Mouse (Mus musculus) lung, postnatal 10 days (tissue): ENCODE data around the gene Cdon.
A peak's percentile ranks its signal among the peaks of the same experiment; 100 is the strongest.

Experiments
- DNase-seq: peaks from one replicate; pipeline ENCODE4 v3.0.0; 2021

The Cdon gene

DNA sequence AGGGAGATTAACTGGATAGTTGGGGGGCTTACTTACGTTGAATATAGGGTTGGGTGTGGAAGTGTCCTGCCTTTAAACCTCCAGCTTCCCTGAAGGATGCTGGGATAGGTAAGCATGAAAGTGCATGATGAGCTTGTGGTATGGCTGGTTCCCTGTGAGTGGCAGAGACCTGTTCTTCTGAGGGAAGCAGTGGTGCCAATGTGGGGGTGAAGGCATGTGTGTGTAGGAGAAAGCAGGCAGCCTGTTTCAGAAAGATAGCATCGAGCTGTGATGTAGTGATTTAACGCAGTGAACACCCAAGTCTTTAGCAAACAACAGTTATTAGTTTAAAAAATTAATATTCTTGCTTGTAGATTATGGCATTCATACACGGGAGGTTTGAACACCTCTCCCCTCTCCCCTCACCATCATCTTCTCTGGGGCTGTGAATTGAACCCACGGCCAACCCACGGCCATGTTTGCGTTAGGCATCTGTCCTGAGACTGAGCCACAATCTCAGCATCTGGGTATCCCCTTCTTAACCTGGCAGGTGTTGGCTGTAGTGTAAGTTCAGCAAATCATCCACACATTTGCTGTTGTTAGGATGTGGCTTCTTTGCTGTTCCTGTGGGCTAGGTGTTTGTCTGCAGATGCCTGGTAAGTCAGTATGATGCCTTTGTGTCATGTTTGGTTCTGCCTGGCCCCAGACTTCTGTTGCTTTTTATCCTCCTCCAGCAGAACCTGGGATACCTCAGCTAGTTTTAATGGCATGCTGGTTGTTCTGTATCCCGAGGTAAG, 17.5 kb downstream of the Cdon start:
- no peak for DNase-seq

GRCm38 (mm10) chr9:35439062-35439442, 18.1 kb downstream of the Cdon start:
- DNase-seq, result no peak

DNA sequence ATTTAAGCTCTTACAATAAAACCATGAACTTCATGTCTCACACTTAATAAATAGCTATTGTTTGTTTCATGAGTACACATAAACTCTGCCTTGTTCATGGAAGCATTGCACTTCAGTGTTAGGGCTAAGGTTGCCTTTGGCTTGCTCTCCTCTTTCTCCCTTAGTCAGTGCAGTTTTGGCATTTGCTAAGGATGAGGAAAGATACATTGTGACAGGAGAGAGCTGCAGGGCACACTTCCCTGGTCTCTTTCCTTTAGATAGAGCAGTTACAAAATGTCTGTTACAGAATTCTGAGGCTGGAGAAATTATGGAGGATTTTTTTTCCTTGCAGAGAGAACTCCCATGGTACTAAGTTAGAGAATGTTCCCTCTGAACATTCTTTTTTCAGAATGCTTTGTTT, 18.8 kb downstream of the Cdon start:
- DNase-seq, result no peak

- no peak for DNase-seq
Measured at GRCm38 (mm10) chr9:35442476-35442875, 21.5 kb downstream of the Cdon start.

DNA sequence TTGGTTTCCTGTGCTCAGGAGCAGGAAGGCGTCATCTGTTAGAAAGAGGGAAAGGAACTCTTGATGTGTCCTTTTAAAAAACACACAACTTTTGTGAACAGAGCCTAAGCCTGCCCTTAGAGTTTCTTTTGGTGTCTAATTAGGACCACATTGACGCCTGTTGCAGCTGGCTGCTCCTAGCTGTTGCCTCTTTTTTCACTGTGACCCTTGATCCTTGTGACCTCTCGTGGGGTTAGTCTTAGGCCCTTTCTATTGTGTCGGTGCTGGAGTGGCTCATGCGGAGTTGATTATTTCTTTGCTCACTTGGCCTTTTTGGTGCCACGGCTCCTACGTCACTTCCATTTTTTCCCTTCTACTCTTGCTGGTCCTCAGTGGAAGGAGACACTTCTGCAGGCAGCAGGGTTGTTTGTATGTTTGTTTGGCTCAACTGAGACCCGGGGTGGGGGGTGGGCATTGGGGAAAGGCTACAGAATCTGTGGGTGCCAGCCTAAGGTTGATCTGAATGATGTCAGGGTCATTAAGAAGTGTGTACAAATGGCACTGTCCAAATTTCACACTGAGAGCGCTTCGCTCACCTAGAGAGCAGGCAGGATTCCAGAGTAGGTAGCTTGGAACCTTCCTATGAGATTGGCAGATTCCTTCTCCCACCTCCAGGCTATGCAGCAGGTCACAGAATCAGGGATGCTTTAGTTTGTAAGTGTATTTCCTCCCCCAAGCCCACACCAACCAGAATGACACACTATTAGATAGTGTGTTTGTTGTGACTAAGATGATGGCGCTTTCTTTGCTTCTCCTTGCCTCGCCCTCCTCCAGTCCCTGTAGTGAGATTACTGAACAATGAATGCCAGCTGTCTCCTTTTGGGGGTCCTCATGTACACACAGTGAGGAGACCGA, 22.9 kb downstream of the Cdon start:
- DNase-seq, result no peak

DNA sequence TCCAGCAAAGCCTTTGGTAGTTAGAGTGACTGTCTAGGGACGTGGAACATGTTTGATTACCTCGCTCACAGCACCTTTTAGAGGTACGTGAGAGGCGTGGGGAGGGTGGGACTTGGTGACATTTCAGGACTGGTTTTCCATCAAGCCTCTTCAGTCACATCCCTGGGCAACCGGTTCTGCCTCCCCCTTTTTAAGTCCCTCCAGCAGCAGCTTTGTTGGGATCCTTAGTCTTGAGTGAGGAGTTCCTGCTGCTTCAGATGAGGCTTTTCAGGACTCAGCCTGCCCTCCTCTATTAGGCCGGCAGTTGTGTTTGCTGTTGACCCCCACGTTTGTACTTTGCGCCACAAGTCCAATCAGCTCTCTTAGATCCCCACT, 23.6 kb downstream of the Cdon start:
- no peak for DNase-seq

DNA sequence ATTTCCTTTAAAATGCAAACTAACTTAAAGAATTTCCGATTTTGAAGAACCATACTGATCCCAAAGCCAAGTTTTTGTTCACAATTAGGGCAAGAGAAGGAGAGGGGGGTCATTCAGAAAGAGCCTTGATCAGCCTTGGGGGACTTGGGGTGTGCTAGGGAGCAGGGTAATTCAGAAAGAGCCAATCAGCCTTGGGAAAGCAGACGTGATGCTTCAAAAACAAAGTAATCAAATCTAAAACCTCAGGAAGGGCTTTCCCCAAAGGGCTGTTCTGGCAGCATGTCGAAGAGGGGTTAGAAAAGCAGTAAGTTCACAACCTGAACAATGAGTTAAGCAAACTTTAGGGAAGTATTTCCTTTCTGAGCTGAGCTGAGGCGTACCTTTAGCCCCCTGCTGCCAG, 26.0 kb downstream of the Cdon start:
- DNase-seq, result no peak

DNA sequence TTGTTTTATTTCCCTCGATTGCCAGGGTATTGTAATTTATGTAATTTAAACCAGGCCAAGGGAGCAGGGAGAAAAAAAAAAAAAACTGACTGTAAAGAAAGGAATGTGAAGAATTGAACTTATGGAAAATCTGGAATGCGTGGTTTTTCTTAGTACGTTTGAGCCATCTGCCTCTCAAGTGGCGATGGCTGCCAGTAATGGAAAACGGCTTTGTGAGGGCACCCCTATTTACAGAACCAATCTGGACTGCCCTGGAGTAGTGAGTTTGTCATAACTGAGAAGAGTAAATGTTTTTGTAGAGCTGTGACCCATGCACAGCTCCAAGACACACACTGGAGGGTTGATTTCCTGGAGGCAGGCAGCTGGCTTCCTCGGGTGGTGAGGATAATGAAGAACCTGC, 32.4 kb downstream of the Cdon start:
- no peak for DNase-seq

DNA sequence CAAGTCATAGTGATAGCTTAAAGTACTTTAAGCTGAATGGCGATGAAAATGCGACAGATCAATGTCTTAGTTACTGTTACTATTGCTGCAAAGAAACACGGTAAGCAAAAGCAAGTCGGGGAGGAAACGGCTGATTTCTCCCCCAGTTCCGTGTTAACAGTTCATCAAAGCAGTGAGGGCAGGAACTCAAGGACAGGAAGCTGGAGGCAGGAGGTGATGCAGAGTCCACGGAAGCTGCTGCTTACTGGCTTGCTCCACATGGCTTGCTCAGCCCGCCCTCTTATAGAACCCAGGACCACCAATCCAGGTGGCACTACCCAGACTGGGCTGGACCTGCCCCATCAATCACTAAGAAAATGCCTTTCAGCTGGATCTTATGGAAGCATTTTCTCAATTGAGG, 38.7 kb downstream of the Cdon start:
- DNase-seq, result no peak

- peak; percentile 16 for DNase-seq
Measured at GRCm38 (mm10) chr9:35467264-35467817, 46.4 kb downstream of the Cdon start.

- no peak for DNase-seq
Measured at GRCm38 (mm10) chr9:35468913-35469312, 48.0 kb downstream of the Cdon start.

- DNase-seq, result no peak
Measured at GRCm38 (mm10) chr9:35474104-35474724, 53.3 kb downstream of the Cdon start.

DNA sequence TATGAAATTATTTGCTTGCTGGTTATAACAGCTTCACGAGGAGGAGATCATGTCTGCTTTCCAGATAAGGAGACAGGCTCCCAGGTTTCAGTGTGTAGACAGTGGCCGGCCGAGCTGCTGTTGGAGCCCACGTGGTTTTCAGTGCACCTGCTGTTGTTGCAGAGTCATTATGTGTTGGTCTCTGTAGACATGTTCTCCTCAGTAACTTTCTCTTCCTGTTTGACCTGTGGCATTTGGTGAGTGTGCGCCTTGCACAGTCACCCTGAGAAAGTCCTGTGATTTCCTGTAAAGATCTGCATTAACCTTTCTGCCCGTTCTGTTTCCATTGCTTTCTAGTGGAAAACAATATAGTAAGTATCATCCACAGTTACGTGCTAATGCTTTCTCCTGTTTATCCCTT, 54.5 kb downstream of the Cdon start:
- no peak for DNase-seq

DNA sequence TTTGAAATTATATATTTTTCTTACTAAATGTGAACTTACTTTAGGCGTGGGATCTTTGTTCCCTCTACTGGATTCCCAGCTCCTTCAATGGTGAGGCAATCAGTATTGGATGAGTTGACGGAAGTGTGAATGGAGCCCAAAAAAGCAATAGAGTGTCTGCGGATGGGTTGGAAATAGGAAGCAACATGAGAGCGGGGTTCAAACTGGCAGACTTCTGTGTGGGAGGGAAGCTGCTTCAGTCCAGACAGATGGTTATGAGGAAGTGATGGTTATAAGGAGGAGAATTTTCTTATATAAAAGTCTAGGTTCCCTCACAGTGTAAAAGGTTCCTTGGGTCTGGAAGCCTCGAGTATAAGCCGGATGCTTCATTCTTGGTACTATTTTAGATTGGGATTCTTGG, 58.5 kb downstream of the Cdon start:
- DNase-seq, result no peak

GRCm38 (mm10) chr9:35482014-35482898, 61.3 kb downstream of the Cdon start:
- no peak for DNase-seq

- no peak for DNase-seq
Measured at GRCm38 (mm10) chr9:35483949-35484348, 63.0 kb downstream of the Cdon start.

DNA sequence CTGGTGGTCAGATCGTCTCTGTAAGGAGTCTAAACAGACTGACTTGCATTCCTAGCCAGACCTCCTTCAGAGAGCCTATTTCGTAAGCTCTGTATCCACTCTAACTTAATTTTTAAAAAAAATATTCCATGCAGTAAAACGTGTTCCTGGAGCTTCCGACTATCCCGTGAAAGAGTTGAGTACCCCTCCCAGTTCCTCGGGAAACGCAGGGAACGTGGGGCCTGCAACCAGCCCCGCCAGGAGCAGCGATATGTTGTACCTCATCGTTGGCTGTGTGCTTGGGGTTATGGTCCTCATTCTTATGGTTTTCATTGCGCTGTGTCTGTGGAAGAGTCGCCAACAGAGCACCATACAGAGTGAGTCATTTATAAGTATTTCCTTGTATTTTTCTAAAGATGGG, 65.7 kb downstream of the Cdon start:
- DNase-seq, result no peak

DNA sequence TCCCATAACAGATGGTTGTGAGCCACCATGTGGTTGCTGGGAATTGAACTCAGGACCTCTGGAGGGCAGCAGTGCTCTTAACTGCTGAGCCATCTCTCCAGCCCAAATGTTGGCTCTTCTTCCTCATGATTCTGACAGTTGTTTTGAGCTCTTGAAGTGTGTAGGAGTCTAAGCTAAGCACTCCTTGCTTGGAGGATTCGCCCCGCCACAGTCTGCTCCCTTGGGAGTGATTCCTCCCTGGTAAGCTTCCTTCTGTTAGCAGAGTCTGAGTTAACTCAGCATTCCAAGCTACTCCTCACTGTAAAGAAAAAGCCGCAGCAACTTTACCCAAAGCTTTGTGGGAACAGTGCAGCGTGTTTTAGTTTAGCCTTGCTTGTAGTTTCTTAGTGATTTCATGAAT, 67.6 kb downstream of the Cdon start:
- DNase-seq, result no peak

DNA sequence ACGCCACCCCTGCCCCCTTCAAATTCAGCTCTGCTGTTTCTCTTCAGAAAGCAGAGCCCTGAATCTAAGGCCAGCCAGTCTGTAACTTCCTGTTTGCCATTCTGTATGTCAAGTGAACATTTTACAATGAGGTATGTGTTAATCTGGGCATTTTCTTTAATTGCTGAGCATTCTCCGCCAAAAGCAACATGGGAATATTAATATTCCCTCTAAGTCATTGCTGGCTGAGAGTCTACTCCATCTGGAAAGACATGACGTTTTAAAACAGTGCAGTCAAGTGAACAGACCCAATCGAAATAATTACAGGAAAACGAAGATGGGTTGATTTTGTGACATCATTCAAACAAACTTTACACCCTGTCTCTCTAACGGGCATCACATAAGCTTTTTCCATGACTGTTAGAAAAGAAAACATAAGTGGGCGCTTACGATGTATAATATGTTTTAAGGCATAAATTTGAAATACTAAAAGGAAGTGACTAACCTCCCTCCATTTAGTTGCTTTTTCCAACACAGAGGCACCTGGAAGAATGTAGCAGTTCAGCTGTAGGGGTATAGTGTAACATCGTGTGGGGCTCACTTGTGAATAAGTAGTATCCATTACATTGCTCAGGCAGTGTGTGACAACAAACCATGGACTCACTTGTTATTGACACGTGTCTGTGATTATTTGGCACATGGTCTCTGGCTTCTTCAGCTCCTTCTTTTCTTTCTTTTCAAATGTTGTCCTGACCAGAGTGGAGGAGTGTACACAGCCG, 70.4 kb downstream of the Cdon start:
- DNase-seq, result no peak

- no peak for DNase-seq
Measured at GRCm38 (mm10) chr9:35493033-35493732, 72.3 kb downstream of the Cdon start.

GRCm38 (mm10) chr9:35493733-35494092, 72.8 kb downstream of the Cdon start:
- DNase-seq, result no peak
